Mouse (Mus musculus) Patski (cell line): Measurements from ENCODE around the gene Klrb1b. TPM values are rescaled to one million over a fixed set of nuclear protein-coding genes. Genes with fewer than 3 reads are reported as not detected.
"Not testable (repeated sequence)": the region's sequence is repeated elsewhere in the genome, so short reads cannot be mapped to it uniquely, and the experiment has no call there.

Experiments used
- ATAC-seq: fragments of 100-300 bp; one replicate; pipeline ENCODE4 v1.8.0; 2021
- CTCF ChIA-PET: fragments of 350-600 bp; sonication (Branson Sonifier 250); formaldehyde crosslinking; loops from one replicate; lab custom pipeline; 2022; ENCODE audit warnings: inconsistent platforms; lab: Charles Lee
- POLR2A ChIA-PET: fragments of 350-600 bp; sonication (Branson Sonifier 250); formaldehyde crosslinking; loops from one replicate; lab custom pipeline; 2022; ENCODE audit warnings: antibody characterized with exemption, inconsistent platforms; lab: Charles Lee
- DNase-seq: peaks from one replicate; pipeline ENCODE4 v3.0.0-alpha.2; 2011; ENCODE audit warnings: low read depth, low spot score
- H3K27me3 ChIP-seq: fragments of 371-371 bp; one replicate; pipeline ENCODE4 v1.5.1; 2021
- CTCF ChIP-seq: fragments of 100-300 bp; IDR thresholded peaks from one replicate; pipeline ENCODE4 v1.5.1; 2021
- in situ Hi-C: fragments of 300-500 bp; cut with MboI; formaldehyde crosslinking; loops from 3 replicates; pipeline ENCODE4 v1.11.1; 2018; ENCODE audit warnings: low pct_unique_long_range_greater_than_20kb, mixed read lengths
- polyA plus RNA-seq: library from polyadenylated mRNA; unstranded; gene quantifications from one replicate; pipeline ENCODE4 v1.2.3, GENCODE M21; 2021

The Klrb1b gene
- polyA plus RNA-seq, 1 experiment from 2014 or later: not detected

GRCm38 (mm10) chr6:128793734-128794133 lies 32.4 kb downstream of the Klrb1b start:
- TF ChIP-seq CTCF: no peak
- no peaks in the 10 kb centered on the region for H3K27me3 ChIP-seq
- CTCF ChIA-PET: no interaction called here
- in situ Hi-C loops: loop anchor here (5.0 kb wide), 1 partner anchor 166 kb away; no protein-coding TSS in a partner anchor
- DNase-seq (no peak), ATAC-seq (no peak)
- POLR2A ChIA-PET: no interaction called here

DNA sequence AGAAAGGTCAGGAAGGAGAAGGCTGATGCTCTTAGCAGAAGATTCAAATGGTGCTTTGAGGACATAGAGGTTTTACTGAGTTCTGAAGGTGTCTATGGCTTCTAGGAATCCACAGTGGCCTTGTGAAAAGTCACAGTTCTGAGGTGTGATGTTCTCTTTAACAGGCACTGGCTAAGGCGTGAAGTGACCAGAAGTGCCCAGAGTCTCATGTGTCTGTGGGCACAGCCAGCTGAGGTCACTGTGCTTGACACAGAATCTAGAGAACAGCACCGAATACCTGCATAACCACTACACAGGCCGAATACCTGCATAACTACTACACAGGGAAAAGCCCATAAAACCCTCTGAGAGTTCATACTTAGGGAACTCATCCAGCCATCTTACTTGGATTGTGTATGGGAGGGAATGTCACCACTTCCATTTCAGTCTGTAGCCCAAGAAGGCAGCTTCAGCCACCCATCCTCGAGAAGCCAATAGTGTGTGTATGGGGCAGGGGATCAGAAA lies 35.6 kb downstream of the Klrb1b start:
- H3K27me3 ChIP-seq, CTCF ChIA-PET, DNase-seq, POLR2A ChIA-PET, ATAC-seq: not testable (repeated sequence)
- in situ Hi-C loops: loop anchor here (5.0 kb wide), 1 partner anchor 163 kb away; no protein-coding TSS in a partner anchor

- TF ChIP-seq CTCF: no peak
- in situ Hi-C loops: no loop called here
- ATAC-seq (no peak), DNase-seq (no peak)
- POLR2A ChIA-PET: no interaction called here
- H3K27me3 ChIP-seq: no peaks in the 10 kb centered on the region
- CTCF ChIA-PET: no interaction called here
Measured at GRCm38 (mm10) chr6:128789115-128789514, 37.0 kb downstream of the Klrb1b start, which contains the start of gene Klrb1c. Gene Klrb1c (minus strand): TSS chr6:128789215.

DNA sequence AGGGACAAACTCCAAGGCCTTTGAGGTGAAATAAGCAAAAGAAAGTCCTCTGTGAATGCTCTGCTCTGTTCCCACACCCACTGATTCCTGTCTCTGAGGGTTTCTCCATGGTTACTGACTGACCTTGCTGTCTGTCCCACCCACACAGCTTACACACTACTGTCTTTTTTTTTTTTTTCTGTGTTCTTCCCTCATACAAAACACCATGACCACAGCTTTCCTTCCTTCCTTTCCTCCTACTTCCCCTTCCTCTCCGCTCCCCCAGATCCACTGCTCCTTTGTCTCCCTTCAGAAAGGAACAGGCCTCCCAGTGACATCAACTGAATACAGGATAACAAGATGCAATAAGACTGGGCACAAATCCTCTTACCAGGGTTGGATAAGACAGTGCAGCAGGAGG lies 37.6 kb downstream of the Klrb1b start:
- H3K27me3 ChIP-seq: no peaks in the 10 kb centered on the region
- TF ChIP-seq CTCF: no peak
- ChIA-PET POLR2A (no interaction called here), CTCF (no interaction called here)
- in situ Hi-C loops: no loop called here
- ATAC-seq (no peak), DNase-seq (no peak)

- CTCF ChIA-PET, H3K27me3 ChIP-seq, POLR2A ChIA-PET, DNase-seq, in situ Hi-C loops, ATAC-seq: not testable (repeated sequence)
Measured at GRCm38 (mm10) chr6:128786396-128786795, 39.7 kb downstream of the Klrb1b start.

GRCm38 (mm10) chr6:128769481-128770253 lies 56.5 kb downstream of the Klrb1b start:
- H3K27me3 ChIP-seq: peaks cover 4% of the 10 kb centered on the region
- ChIA-PET CTCF (no interaction called here), POLR2A (no interaction called here)
- ATAC-seq (no peak), DNase-seq (no peak)
- in situ Hi-C loops: loop anchor here (5.0 kb wide), 1 partner anchor 73 kb away; no protein-coding TSS in a partner anchor
- no peak for TF ChIP-seq CTCF

DNA sequence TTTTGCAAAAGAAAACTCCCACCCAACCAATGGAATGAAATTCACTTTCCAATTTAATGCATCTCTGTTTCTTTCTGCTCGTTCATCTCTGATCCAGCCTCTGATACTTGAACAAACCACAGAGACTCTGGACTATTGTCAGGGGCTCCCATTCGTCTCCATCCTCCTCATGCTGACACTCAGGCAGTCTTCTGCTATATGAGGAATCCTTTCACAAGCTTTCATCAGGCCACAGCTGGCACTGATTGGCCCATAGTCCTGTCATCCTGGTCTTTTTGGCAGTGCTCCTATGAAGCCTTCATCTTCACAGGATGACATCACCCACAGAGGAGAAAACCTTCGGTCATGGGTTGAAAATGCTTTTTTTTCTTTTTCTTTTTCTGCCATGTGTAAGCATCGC lies 58.1 kb downstream of the Klrb1b start:
- H3K27me3 ChIP-seq: peaks cover 4% of the 10 kb centered on the region
- ATAC-seq (no peak), DNase-seq (no peak)
- no peak for TF ChIP-seq CTCF
- ChIA-PET POLR2A (no interaction called here), CTCF (interaction anchor here (1.1 kb wide), 1 partner anchor 37 kb away, joined by 3 read pairs; no protein-coding TSS in a partner anchor)
- in situ Hi-C loops: loop anchor here (5.0 kb wide), 1 partner anchor 74 kb away; no protein-coding TSS in a partner anchor

GRCm38 (mm10) chr6:128766486-128767254 lies 59.5 kb downstream of the Klrb1b start:
- CTCF ChIA-PET: interaction anchor here (0.7 to 1.7 kb wide), 4 partner anchors 33 to 73 kb away, joined by 3 to 9 read pairs (median 4); no protein-coding TSS in a partner anchor
- TF ChIP-seq CTCF: peak; percentile 63
- peak; percentile 48 for ATAC-seq
- in situ Hi-C loops: loop anchor here (5.0 kb wide), 1 partner anchor 76 kb away; no protein-coding TSS in a partner anchor
- DNase-seq, POLR2A ChIA-PET, H3K27me3 ChIP-seq: not testable (repeated sequence)

DNA sequence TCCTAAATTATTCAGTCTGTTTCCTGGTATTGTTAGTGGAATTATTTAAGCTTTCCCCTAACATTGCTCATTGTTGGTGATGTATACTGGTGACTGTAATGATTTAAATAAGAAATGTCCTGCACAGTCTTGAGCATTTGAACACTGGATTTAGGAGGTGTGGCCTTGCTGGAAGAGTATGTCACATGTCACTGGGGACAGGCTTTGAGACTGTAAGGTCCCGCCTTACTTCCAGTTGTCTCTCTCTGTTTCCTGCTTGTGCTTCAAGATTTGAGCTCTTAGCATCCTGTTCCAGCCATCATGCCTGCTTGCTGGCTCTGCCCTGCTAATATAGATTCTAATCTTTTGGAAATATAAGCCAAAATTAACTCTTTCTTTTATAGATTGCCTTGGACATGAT lies 60.9 kb downstream of the Klrb1b start:
- POLR2A ChIA-PET: no interaction called here
- TF ChIP-seq CTCF: no peak
- peaks cover 4% of the 10 kb centered on the region for H3K27me3 ChIP-seq
- ATAC-seq (no peak), DNase-seq (no peak)
- CTCF ChIA-PET: no interaction called here
- in situ Hi-C loops: loop anchor here (5.0 kb wide), 1 partner anchor 77 kb away; no protein-coding TSS in a partner anchor

- CTCF ChIA-PET: interaction anchor here (1.0 to 1.6 kb wide), 2 partner anchors 38 to 50 kb away, joined by 3 to 6 read pairs; no protein-coding TSS in a partner anchor
- H3K27me3 ChIP-seq: peaks cover 4% of the 10 kb centered on the region
- TF ChIP-seq CTCF: no peak
- ATAC-seq: no peak
- DNase-seq: no peak
- POLR2A ChIA-PET: no interaction called here
- in situ Hi-C loops: loop anchor here (5.0 kb wide), 1 partner anchor 33 kb away; no protein-coding TSS in a partner anchor
Measured at GRCm38 (mm10) chr6:128764598-128764997, 61.5 kb downstream of the Klrb1b start.
